ENCODE assay signal across 11 mouse cellular contexts in genomic region chr13:20271799-20272198, GRCm38 (mm10).
DNase-seq lines count a peak whose midpoint lies in the region; ATAC-seq and TF ChIP-seq lines count a peak whose summit lies in the region.
"Had no signal": no experiment of that assay in that cellular context is flagged by ENCODE, and none has a peak within 500 bp of the region (broad histone marks: within the 10 kb centered on the region; RNA-seq: fewer than 3 reads in every experiment).

No protein-coding gene starts in this region.

- H3K9ac ChIP-seq in hindbrain, embryonic 15.5 days: no peak overlapping the region
- H3K9ac ChIP-seq in hindbrain, embryonic 12.5 days: no peak overlapping the region
- H3K9ac ChIP-seq in midbrain, embryonic 14.5 days (replicated peaks; ENCODE audit: low read length): no peak overlapping the region
- H3K9ac ChIP-seq in midbrain, embryonic 11.5 days (ENCODE audit: low read length): no peak overlapping the region
- H3K9ac ChIP-seq: liver, embryonic 15.5 days; neural tube, embryonic 12.5 days had no signal

- H3K4me2 ChIP-seq in hindbrain, embryonic 15.5 days: no peak overlapping the region
- H3K4me2 ChIP-seq in hindbrain, embryonic 12.5 days (replicated peaks): no peak overlapping the region
- no peak overlapping the region for H3K4me2 ChIP-seq in midbrain, embryonic 14.5 days (ENCODE audit: low read length)
- no peak overlapping the region for H3K4me2 ChIP-seq in midbrain, embryonic 11.5 days
- H3K4me2 ChIP-seq: liver, embryonic 15.5 days; neural tube, embryonic 12.5 days had no signal

- H3K4me3 ChIP-seq in cerebellum, adult 2 months (replicated peaks; ENCODE audit: insufficient read depth, low read depth, low read length): no peak overlapping the region
- no peak overlapping the region for H3K4me3 ChIP-seq in hindbrain, embryonic 15.5 days
- H3K4me3 ChIP-seq in hindbrain, embryonic 12.5 days: no peak overlapping the region
- no peak overlapping the region for H3K4me3 ChIP-seq in midbrain, embryonic 14.5 days (replicated peaks; ENCODE audit: low read depth, low read length)
- H3K4me3 ChIP-seq in midbrain, embryonic 11.5 days (ENCODE audit: low read depth, low read length): no peak overlapping the region
- H3K4me3 ChIP-seq: liver, embryonic 15.5 days; neural tube, embryonic 12.5 days had no signal

- H3K9me3 ChIP-seq in hindbrain, embryonic 15.5 days: no peaks in the 10 kb centered on the region
- H3K9me3 ChIP-seq in hindbrain, embryonic 12.5 days (replicated peaks): no peaks in the 10 kb centered on the region
- H3K9me3 ChIP-seq in midbrain, embryonic 14.5 days (ENCODE audit: control insufficient read depth, low read length): no peaks in the 10 kb centered on the region
- H3K9me3 ChIP-seq in midbrain, embryonic 11.5 days (ENCODE audit: control insufficient read depth, low read length): no peaks in the 10 kb centered on the region
- H3K9me3 ChIP-seq: liver, embryonic 15.5 days; neural tube, embryonic 12.5 days had no signal

- no peak for ATAC-seq in cerebellum, adult (ENCODE audit: insufficient number of reproducible peaks, low FRiP score, low TSS enrichment)
- 0 out of 2 replicates have a peak, but pooled peaks have one; percentile 66 for ATAC-seq in hindbrain, embryonic 15.5 days (ENCODE audit: low FRiP score, low read depth)
- no peak for ATAC-seq in hindbrain, embryonic 12.5 days (ENCODE audit: low FRiP score)
- ATAC-seq in midbrain, embryonic 14.5 days (ENCODE audit: low FRiP score, low TSS enrichment): no peak; the same call in 1 of the 2 replicates
- no peak for ATAC-seq in midbrain, embryonic 11.5 days (ENCODE audit: low FRiP score)

- H3K36me3 ChIP-seq in hindbrain, embryonic 15.5 days: no peaks in the 10 kb centered on the region
- no peaks in the 10 kb centered on the region for H3K36me3 ChIP-seq in hindbrain, embryonic 12.5 days
- no peaks in the 10 kb centered on the region for H3K36me3 ChIP-seq in midbrain, embryonic 14.5 days (ENCODE audit: control insufficient read depth, insufficient read depth, low read length)
- no peaks in the 10 kb centered on the region for H3K36me3 ChIP-seq in midbrain, embryonic 11.5 days (ENCODE audit: control insufficient read depth, insufficient read depth, low read length)
- H3K36me3 ChIP-seq: liver, embryonic 15.5 days; neural tube, embryonic 12.5 days had no signal

- no peaks in the 10 kb centered on the region for H3K27me3 ChIP-seq in cerebellum, adult 2 months (ENCODE audit: control insufficient read depth, insufficient read depth, low read length)
- no peaks in the 10 kb centered on the region for H3K27me3 ChIP-seq in hindbrain, embryonic 15.5 days
- no peaks in the 10 kb centered on the region for H3K27me3 ChIP-seq in hindbrain, embryonic 12.5 days
- H3K27me3 ChIP-seq in midbrain, embryonic 14.5 days (ENCODE audit: control insufficient read depth, insufficient read depth, low read length): no peaks in the 10 kb centered on the region
- H3K27me3 ChIP-seq in midbrain, embryonic 11.5 days (ENCODE audit: control insufficient read depth, insufficient read depth, low read length): no peaks in the 10 kb centered on the region
- H3K27me3 ChIP-seq: liver, embryonic 15.5 days; neural tube, embryonic 12.5 days had no signal

- H3K4me1 ChIP-seq in cerebellum, adult 2 months (ENCODE audit: control insufficient read depth, insufficient read depth, low read length): no peaks in the 10 kb centered on the region
- peaks cover 4% of the 10 kb centered on the region for H3K4me1 ChIP-seq in hindbrain, embryonic 15.5 days (replicated peaks)
- H3K4me1 ChIP-seq in hindbrain, embryonic 12.5 days: no peaks in the 10 kb centered on the region
- no peaks in the 10 kb centered on the region for H3K4me1 ChIP-seq in midbrain, embryonic 14.5 days (ENCODE audit: control insufficient read depth, insufficient read depth, low read length)
- no peaks in the 10 kb centered on the region for H3K4me1 ChIP-seq in midbrain, embryonic 11.5 days (ENCODE audit: control insufficient read depth, insufficient read depth, low read length)
- H3K4me1 ChIP-seq: liver, embryonic 15.5 days; neural tube, embryonic 12.5 days had no signal

- WGBS in cerebellum, adult 2 months: 39% methylated on average over 3 of the region's 3 CpGs
- 56% methylated on average over 3 of the region's 3 CpGs for WGBS in hindbrain, embryonic 15.5 days
- 49% methylated on average over 3 of the region's 3 CpGs for WGBS in hindbrain, embryonic 12.5 days
- WGBS in midbrain, embryonic 14.5 days: 55% methylated on average over 3 of the region's 3 CpGs
- WGBS in midbrain, embryonic 11.5 days: 56% methylated on average over 3 of the region's 3 CpGs

- no peak for TF ChIP-seq POLR2A in cerebellum, adult 2 months (IDR thresholded peaks at IDR 0.05; ENCODE audit: borderline replicate concordance, insufficient read depth, low read length)

- peak; percentile 72 for TF ChIP-seq CTCF in cerebellum, adult 2 months (IDR thresholded peaks at IDR 0.05; ENCODE audit: borderline replicate concordance, insufficient read depth, low read depth, low read length)

- H3K27ac ChIP-seq in cerebellum, adult 2 months (ENCODE audit: insufficient read depth, low read length): no peak overlapping the region
- H3K27ac ChIP-seq in hindbrain, embryonic 15.5 days (replicated peaks): no peak overlapping the region
- no peak overlapping the region for H3K27ac ChIP-seq in hindbrain, embryonic 12.5 days
- H3K27ac ChIP-seq in midbrain, embryonic 14.5 days (replicated peaks; ENCODE audit: low read depth, low read length): no peak overlapping the region
- H3K27ac ChIP-seq in midbrain, embryonic 11.5 days (ENCODE audit: low read depth, low read length): no peak overlapping the region
- H3K27ac ChIP-seq: liver, embryonic 15.5 days; neural tube, embryonic 12.5 days had no signal

- DNase-seq in cerebellum, adult 2 months: no peak
- peak; percentile 79 for DNase-seq in midbrain, embryonic 14.5 days
- no peak for DNase-seq in midbrain, embryonic 11.5 days (ENCODE audit: low spot score, missing footprints)
- peak; percentile 41 to 51 for DNase-seq in right cerebral cortex, postnatal 10 days (ENCODE audit: low spot score in 2 of 2)
- DNase-seq in spleen, postnatal 14 days (ENCODE audit: low spot score in 2 of 2): no peak
- DNase-seq: thymus, adult 18-20 months had no signal

Comparison
In these comparisons a context has a peak if more than half of its experiments do, and no peak if none do; other contexts are left out.
1. DNase-seq: peak in midbrain, embryonic 14.5 days (single experiment) and right cerebral cortex, postnatal 10 days (2 of 2); none in cerebellum, adult 2 months (0 of 2), midbrain, embryonic 11.5 days (single experiment) and spleen, postnatal 14 days (0 of 2).